Mouse (Mus musculus) neural tube, embryonic 14.5 days (tissue): ENCODE measurements around the gene Trim44. TPM values are rescaled to one million over a fixed set of nuclear protein-coding genes. Genes with fewer than 3 reads are reported as not detected.

ENCODE experiments used
- ATAC-seq: fragments of 200-750 bp; cut with Nextera tagmentation; 2 replicates; pipeline ENCODE4 v1.8.0; 2017; ENCODE audit warnings: low read depth, mild to moderate bottlenecking, moderate TSS enrichment, moderate library complexity
- H3K27ac ChIP-seq: fragments of 300-500 bp; sonication (generic); 2 replicates; pipeline ENCODE4 v1.5.1; 2014; ENCODE audit warnings: low read depth, mild to moderate bottlenecking, control low read depth, low read length, moderate library complexity, mixed read lengths
- H3K27me3 ChIP-seq: fragments of 300-500 bp; sonication (generic); 2 replicates; pipeline ENCODE4 v1.6.1; 2014; ENCODE audit warnings: low read length; ENCODE audit not compliant: control insufficient read depth, insufficient read depth
- H3K36me3 ChIP-seq: fragments of 300-500 bp; sonication (generic); 2 replicates; pipeline ENCODE4 v1.6.1; 2014; ENCODE audit warnings: low read length, mixed read lengths; ENCODE audit not compliant: control insufficient read depth, insufficient read depth
- H3K4me1 ChIP-seq: fragments of 300-500 bp; sonication (generic); 2 replicates; pipeline ENCODE4 v1.6.1; 2014; ENCODE audit warnings: low read length; ENCODE audit not compliant: control insufficient read depth, insufficient read depth
- H3K4me2 ChIP-seq: fragments of 300-500 bp; sonication (generic); 2 replicates; pipeline ENCODE4 v1.6.1; 2014; ENCODE audit warnings: mild to moderate bottlenecking, low read depth, low read length, control low read depth
- H3K4me3 ChIP-seq: fragments of 300-500 bp; sonication (generic); 2 replicates; pipeline ENCODE4 v1.5.1; 2014; ENCODE audit warnings: low read depth, low read length, control low read depth, mixed read lengths
- H3K9ac ChIP-seq: fragments of 300-500 bp; sonication (generic); replicated peaks from 2 replicates; pipeline ENCODE4 v1.6.1; 2014; ENCODE audit warnings: low read depth, mild to moderate bottlenecking, control low read depth, low read length, mixed read lengths
- H3K9me3 ChIP-seq: fragments of 300-500 bp; sonication (generic); 2 replicates; pipeline ENCODE4 v1.6.1; 2016; ENCODE audit warnings: low read length; ENCODE audit not compliant: control insufficient read depth
- WGBS: fragments of 180-500 bp; shearing (Covaris S2); extraction: QIAGEN DNeasy Blood & Tissue Kit; methylation state at CpG from one replicate; pipeline ENCODE4 v1.1.7; 2014; 5-methylcytosine and 5-hydroxymethylcytosine counted together
- polyA plus RNA-seq: library from polyadenylated mRNA; unstranded; fragments of >200 nt; fragmentation: Nextera tagmentation; extraction: Ambion mirVana; gene quantifications from 2 replicates; pipeline ENCODE4 v1.2.1, GENCODE M21; 2014

Gene Trim44
- polyA plus RNA-seq, 1 experiment from 2014 or later: 79.7 TPM

DNA sequence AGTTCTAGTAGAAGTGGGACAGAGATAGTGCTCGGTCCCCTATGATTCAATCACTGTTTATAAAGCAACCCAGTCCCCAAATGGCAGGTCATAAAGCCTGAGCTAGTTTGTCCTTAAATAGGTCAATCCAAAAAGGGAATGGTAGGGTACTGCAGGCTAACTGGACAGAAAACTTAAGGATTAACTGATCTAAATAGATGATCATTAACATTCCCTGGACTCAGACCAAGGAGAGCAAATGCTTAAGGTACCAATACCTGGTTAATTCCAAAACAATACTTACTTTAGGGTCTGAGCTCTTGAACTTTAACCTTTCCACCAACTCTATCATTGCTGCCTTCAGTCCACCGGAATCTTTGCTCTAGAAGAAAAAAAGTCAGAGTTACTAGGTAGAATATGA lies 27.0 kb downstream of the Trim44 start:
- Histone ChIP-seq H3K9ac (no peak overlapping the region), H3K4me1 (peaks cover 8% of the 10 kb centered on the region; the same call in 1 of the 2 replicates), H3K36me3 (0 out of 2 replicates have a peak, but pooled peaks cover 2% of the 10 kb centered on the region), H3K9me3 (no peaks in the 10 kb centered on the region), H3K4me3 (no peak overlapping the region), H3K27me3 (no peaks in the 10 kb centered on the region), H3K4me2 (no peak overlapping the region), H3K27ac (no peak overlapping the region)
- no peak for ATAC-seq
- 76% methylated on average over 2 of the region's 2 CpGs for WGBS

DNA sequence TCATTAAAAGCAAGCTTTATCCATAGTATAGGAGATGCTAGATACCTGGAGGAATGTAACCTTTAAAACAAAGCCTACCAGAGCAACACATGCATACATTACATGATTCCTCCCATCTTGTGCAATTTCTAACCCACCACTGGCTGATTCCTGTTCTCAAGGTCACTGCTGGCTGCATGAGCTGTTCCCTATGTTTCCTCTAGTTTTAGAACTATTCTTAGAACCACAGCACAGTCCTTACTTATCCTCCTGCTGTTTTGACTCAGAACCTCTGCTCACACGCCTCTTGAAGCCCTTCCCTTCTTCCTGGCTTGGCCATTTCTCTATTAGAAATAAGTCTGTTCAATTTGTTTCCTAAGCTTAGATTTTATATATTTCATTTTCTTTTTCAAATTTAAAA lies 28.7 kb downstream of the Trim44 start:
- peaks cover 3% of the 10 kb centered on the region; the same call in 1 of the 2 replicates for H3K4me1 ChIP-seq
- no peak overlapping the region for H3K4me3 ChIP-seq
- H3K9me3 ChIP-seq: no peaks in the 10 kb centered on the region
- H3K27ac ChIP-seq: no peak overlapping the region
- ATAC-seq: no peak
- H3K36me3 ChIP-seq: 0 out of 2 replicates have a peak, but pooled peaks cover 2% of the 10 kb centered on the region
- no peak overlapping the region for H3K9ac ChIP-seq
- no peaks in the 10 kb centered on the region for H3K27me3 ChIP-seq
- H3K4me2 ChIP-seq: no peak overlapping the region
- WGBS: 83% methylated on average over 1 of the region's 1 CpGs

DNA sequence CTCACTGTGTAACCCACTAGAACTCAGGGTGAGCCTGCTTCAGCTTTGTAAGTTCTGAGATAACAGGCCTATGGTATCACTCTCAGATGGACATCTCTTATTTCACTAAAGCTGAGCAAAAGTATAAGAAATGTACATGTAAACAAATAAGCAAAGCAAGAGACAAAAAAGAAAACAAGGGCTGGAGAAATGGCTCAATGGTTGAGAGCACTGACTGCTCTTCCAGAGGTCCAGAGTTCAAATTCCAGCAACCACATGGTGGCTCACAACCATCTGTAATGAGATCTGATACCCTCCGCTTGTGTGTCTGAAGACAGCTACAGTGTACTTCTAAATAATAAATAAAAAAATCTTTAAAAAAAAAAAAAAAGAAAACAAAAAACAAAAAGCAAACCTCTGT lies 29.2 kb downstream of the Trim44 start:
- H3K9ac ChIP-seq: no peak overlapping the region
- H3K9me3 ChIP-seq: no peaks in the 10 kb centered on the region
- H3K4me2 ChIP-seq: no peak overlapping the region
- no peak for ATAC-seq
- H3K36me3 ChIP-seq: 0 out of 2 replicates have a peak, but pooled peaks cover 2% of the 10 kb centered on the region
- 94% methylated on average over 1 of the region's 1 CpGs for WGBS
- H3K4me1 ChIP-seq: no peaks in the 10 kb centered on the region
- H3K4me3 ChIP-seq: no peak overlapping the region
- no peaks in the 10 kb centered on the region for H3K27me3 ChIP-seq
- no peak overlapping the region for H3K27ac ChIP-seq

DNA sequence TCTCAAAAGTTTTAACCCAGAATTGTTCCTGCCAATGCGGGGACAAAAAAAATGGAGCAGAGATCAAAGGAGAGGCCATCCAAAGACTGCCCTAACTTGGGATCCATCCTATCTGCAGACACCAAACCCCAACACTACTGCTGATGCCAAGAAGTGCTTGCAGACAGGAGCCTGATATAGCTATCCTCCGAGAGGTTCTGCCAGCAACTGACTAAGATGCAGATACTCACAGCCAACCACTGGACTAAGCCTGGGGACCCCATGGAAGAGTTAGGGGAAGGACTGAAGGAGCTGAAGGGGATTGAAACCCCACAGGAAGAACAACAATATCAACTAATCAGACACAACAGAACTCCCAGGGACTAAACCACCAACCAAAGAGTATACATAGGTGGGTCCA lies 30.3 kb downstream of the Trim44 start:
- H3K4me2 ChIP-seq: no peak overlapping the region
- H3K4me3 ChIP-seq: no peak overlapping the region
- no peaks in the 10 kb centered on the region for H3K4me1 ChIP-seq
- no peak for ATAC-seq
- no peak overlapping the region for H3K27ac ChIP-seq
- WGBS: 97% methylated on average over 2 of the region's 2 CpGs
- no peak overlapping the region for H3K9ac ChIP-seq
- no peaks in the 10 kb centered on the region for H3K27me3 ChIP-seq
- 0 out of 2 replicates have a peak, but pooled peaks cover 2% of the 10 kb centered on the region for H3K36me3 ChIP-seq
- H3K9me3 ChIP-seq: no peaks in the 10 kb centered on the region

DNA sequence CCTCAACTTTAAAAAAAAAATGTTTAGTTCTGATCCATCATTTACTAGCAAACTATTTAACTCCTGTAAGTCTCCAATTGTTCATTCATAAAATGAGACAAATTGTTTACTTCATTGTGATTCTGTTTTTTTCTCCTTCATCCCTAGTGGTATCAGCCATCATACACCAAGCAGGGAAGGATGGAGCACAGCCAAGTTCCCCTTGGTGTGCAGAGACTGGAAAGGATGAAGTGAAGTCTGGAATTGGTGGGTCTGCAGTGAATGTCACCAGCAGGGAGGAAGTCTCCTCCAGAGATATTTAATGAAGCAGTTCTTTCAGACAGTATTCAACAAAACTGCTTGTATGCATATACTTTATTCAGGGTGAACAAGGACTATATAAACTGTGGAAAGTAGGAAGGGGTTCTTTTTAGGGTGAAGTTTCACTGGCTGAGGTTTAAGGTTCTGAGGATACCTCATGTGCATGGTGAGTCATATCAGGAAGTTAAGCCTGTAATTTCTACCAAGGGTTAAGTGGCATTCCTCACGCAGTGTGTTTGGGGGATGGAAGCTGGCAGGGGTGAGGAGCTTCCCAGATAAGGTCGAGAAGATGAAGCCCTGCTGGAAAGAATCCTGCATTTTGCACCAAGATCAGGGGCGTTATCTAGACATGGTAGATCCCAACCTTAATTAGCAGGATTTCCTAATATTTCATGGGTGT lies 34.1 kb downstream of the Trim44 start:
- Histone ChIP-seq H3K27me3 (no peaks in the 10 kb centered on the region), H3K4me2 (no peak overlapping the region), H3K4me1 (no peaks in the 10 kb centered on the region), H3K9me3 (no peaks in the 10 kb centered on the region), H3K4me3 (no peak overlapping the region), H3K36me3 (no peaks in the 10 kb centered on the region), H3K9ac (no peak overlapping the region), H3K27ac (no peak overlapping the region)
- 86% methylated on average over 3 of the region's 3 CpGs for WGBS
- ATAC-seq: no peak

DNA sequence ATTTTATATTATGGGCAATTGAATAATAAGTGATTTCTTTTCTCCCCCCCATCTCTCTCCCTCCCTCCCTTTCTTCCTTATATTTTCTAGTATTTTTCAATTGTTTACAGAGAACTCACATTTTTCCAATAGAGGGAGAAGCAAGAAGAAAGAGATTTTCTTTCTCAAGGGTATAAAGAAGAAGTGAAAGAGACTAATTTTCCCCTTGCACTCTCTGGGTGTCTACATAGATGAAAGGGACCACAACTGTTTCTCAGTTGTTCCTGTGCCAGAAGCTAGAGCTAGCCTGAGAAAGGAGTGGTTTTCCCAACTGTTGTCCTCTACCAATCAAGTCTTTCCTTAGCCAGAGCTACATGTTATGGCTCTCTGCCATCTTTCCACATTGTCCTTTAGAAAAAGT lies 34.9 kb downstream of the Trim44 start:
- no peaks in the 10 kb centered on the region for H3K27me3 ChIP-seq
- no peaks in the 10 kb centered on the region for H3K36me3 ChIP-seq
- no peak overlapping the region for H3K4me2 ChIP-seq
- no peaks in the 10 kb centered on the region for H3K4me1 ChIP-seq
- H3K4me3 ChIP-seq: no peak overlapping the region
- H3K9me3 ChIP-seq: no peaks in the 10 kb centered on the region
- no peak overlapping the region for H3K27ac ChIP-seq
- no peak for ATAC-seq
- H3K9ac ChIP-seq: no peak overlapping the region

DNA sequence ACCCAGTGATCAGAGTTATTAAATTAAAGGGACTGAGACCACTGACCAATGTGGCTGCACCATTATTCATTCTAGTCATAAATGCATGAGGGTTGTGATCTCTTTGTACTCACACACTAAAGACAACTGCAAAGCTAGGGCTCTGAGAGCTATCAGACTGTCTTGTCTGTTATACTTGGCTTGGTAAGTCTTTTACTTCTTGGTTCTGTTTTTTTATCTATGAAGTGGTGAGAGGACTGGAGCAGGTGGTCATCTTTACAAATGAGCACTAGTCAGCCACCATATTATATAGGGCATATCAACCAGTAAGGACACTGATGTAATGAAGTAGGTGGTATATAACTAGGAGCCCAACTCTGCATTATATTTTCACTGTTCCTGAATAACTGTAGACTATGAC lies 36.3 kb downstream of the Trim44 start:
- H3K27me3 ChIP-seq: no peaks in the 10 kb centered on the region
- no peak overlapping the region for H3K4me3 ChIP-seq
- no peak for ATAC-seq
- H3K36me3 ChIP-seq: no peaks in the 10 kb centered on the region
- H3K9me3 ChIP-seq: no peaks in the 10 kb centered on the region
- H3K4me1 ChIP-seq: no peaks in the 10 kb centered on the region
- H3K4me2 ChIP-seq: no peak overlapping the region
- no peak overlapping the region for H3K27ac ChIP-seq
- H3K9ac ChIP-seq: no peak overlapping the region

DNA sequence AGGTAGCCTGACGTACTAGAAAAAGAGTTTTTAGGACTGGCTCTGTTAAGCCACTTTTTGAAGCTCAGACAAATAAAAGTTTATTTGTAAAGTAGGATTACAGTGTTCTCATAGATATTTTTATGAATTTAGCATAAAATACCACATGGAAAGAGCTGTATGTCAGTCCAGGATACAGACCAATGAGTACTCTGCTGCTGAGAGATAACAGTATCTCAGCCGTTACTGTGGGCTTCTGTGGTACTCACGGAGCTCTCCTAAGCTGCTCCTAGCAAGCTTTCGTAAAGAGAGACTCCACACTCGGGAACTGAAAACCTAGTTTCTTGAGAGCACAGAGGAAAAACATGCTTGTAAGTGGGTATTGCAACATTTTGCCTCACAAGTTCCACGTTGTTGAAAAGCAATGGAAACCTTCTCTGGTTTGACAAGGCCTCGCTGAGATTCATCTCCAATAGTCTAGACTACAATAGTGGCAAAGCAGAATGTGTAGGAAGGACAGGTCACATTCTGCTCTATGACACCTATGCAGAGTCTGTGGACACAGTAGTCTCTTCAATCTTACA lies 41.6 kb downstream of the Trim44 start:
- Histone ChIP-seq H3K27ac (no peak overlapping the region), H3K27me3 (no peaks in the 10 kb centered on the region), H3K4me3 (no peak overlapping the region), H3K4me1 (no peaks in the 10 kb centered on the region), H3K4me2 (no peak overlapping the region), H3K9me3 (no peaks in the 10 kb centered on the region), H3K36me3 (no peaks in the 10 kb centered on the region), H3K9ac (no peak overlapping the region)
- WGBS: 92% methylated on average over 7 of the region's 7 CpGs
- ATAC-seq: no peak

DNA sequence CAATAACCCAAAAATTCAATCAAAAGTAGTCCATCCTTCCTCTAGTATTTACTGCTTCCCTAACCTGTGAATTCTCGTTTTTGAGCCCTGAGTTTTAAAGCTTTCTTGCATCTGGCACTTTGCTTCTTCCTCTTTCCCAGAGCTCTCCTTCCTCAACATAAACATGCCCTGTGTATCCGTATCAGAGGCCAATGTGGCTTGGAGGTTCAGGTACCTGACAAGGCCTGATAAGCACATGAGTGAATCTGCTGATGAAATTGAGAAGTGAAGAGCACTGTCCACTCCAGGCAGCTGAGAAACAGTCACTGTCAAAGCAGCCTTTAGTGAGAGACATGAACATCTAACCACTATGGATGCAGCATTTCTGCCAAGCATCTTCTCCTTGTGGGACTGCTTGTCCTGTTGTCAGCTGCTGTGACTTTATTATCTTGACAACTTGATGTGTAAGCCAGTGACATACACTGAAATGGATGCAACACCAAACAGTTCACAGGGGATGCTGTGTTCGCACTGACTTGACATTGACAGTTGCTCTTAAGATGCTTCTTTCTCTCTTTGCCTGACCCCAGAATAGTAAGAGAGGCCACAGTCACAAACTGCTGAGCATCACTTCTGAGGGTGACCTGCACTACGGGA lies 42.9 kb downstream of the Trim44 start:
- 83% methylated on average over 4 of the region's 4 CpGs for WGBS

More for the DNA sequence above, 42.9 kb downstream of the Trim44 start:
- Histone ChIP-seq H3K9ac (no peak overlapping the region), H3K4me3 (no peak overlapping the region), H3K4me1 (no peaks in the 10 kb centered on the region), H3K27ac (no peak overlapping the region), H3K27me3 (no peaks in the 10 kb centered on the region), H3K9me3 (no peaks in the 10 kb centered on the region), H3K4me2 (no peak overlapping the region), H3K36me3 (no peaks in the 10 kb centered on the region)
- no peak for ATAC-seq
